Comparison of ENCODE assay signal across 7 mouse cellular contexts in genomic region chr5:38529724-38530428, GRCm38 (mm10). TPM values are rescaled to one million over a fixed set of nuclear protein-coding genes. Genes with fewer than 3 reads are reported as not detected.
A peak's percentile ranks its signal among the peaks of the same experiment; 100 is the strongest.
DNase-seq lines count a peak whose midpoint lies in the region; ATAC-seq and TF ChIP-seq lines count a peak whose summit lies in the region.

No protein-coding gene starts in this region.

- no peak overlapping the region for H3K4me2 ChIP-seq in lung, postnatal 0 days (replicated peaks; ENCODE audit: low read depth, low read length)
- H3K4me2 ChIP-seq in embryonic facial prominence, embryonic 11.5 days (ENCODE audit: low read depth, low read length), result no peak overlapping the region
- H3K4me2 ChIP-seq in liver, postnatal 0 days (ENCODE audit: low read depth, low read length), result no peak overlapping the region

- TF ChIP-seq EP300 in lung, postnatal 0 days (IDR thresholded peaks at IDR 0.05), result no peak
- TF ChIP-seq EP300 in liver, postnatal 0 days (IDR thresholded peaks at IDR 0.05; ENCODE audit: low read depth), result no peak

- no peak overlapping the region for H3K4me3 ChIP-seq in lung, postnatal 0 days (ENCODE audit: low read depth, low read length)
- H3K4me3 ChIP-seq in embryonic facial prominence, embryonic 11.5 days (ENCODE audit: low read depth, low read length), result no peak overlapping the region
- no peak overlapping the region for H3K4me3 ChIP-seq in liver, postnatal 0 days (ENCODE audit: low read depth, low read length)

- no peak overlapping the region for H3K9ac ChIP-seq in lung, postnatal 0 days (replicated peaks; ENCODE audit: low read depth)
- no peak overlapping the region for H3K9ac ChIP-seq in embryonic facial prominence, embryonic 11.5 days (replicated peaks; ENCODE audit: low read length)
- H3K9ac ChIP-seq in liver, postnatal 0 days (replicated peaks), result no peak overlapping the region

- no peaks in the 10 kb centered on the region for H3K9me3 ChIP-seq in lung, postnatal 0 days (ENCODE audit: low read length)
- no peaks in the 10 kb centered on the region for H3K9me3 ChIP-seq in embryonic facial prominence, embryonic 11.5 days (replicated peaks; ENCODE audit: control insufficient read depth, low read length)
- no peaks in the 10 kb centered on the region for H3K9me3 ChIP-seq in liver, postnatal 0 days (ENCODE audit: low read length)

- no peaks in the 10 kb centered on the region for H3K27me3 ChIP-seq in lung, postnatal 0 days (replicated peaks; ENCODE audit: insufficient read depth, low read length)
- H3K27me3 ChIP-seq in embryonic facial prominence, embryonic 11.5 days (ENCODE audit: control insufficient read depth, insufficient read depth, low read length), result no peaks in the 10 kb centered on the region
- H3K27me3 ChIP-seq in liver, postnatal 0 days (ENCODE audit: insufficient read depth, low read length), result no peaks in the 10 kb centered on the region

- WGBS in lung, postnatal 0 days, result 72% methylated on average over 6 of the region's 6 CpGs
- WGBS in embryonic facial prominence, embryonic 11.5 days, result 78% methylated on average over 6 of the region's 6 CpGs
- WGBS in liver, postnatal 0 days (ENCODE audit: insufficient replicate concordance), result 75% methylated on average over 6 of the region's 6 CpGs

- DNase-seq in lung, postnatal 0 days (ENCODE audit: low spot score), result peak; percentile 15
- no peak for DNase-seq in lung, postnatal 36 days
- DNase-seq in embryonic facial prominence, embryonic 11.5 days (ENCODE audit: low spot score), result peak; percentile 49
- no peak for DNase-seq in liver, postnatal 0 days
- no peak for DNase-seq in right cerebral cortex, postnatal 14 days
- no peak for DNase-seq in layer of hippocampus, adult 9-11 months
- DNase-seq in layer of hippocampus, postnatal 25 days (ENCODE audit: extremely low spot score in 1 of 2, low spot score in 1 of 2), result no peak

- H3K27ac ChIP-seq in lung, postnatal 0 days (ENCODE audit: low read length), result no peak overlapping the region
- H3K27ac ChIP-seq in embryonic facial prominence, embryonic 11.5 days (replicated peaks; ENCODE audit: low read depth, low read length), result no peak overlapping the region
- H3K27ac ChIP-seq in liver, postnatal 0 days (ENCODE audit: low read depth), result no peak overlapping the region

- peaks cover 61% of the 10 kb centered on the region for H3K36me3 ChIP-seq in lung, postnatal 0 days (ENCODE audit: insufficient read depth, low read length)
- H3K36me3 ChIP-seq in embryonic facial prominence, embryonic 11.5 days (replicated peaks; ENCODE audit: control insufficient read depth, insufficient read depth, low read depth, low read length), result peaks cover 24% of the 10 kb centered on the region
- H3K36me3 ChIP-seq in liver, postnatal 0 days (replicated peaks; ENCODE audit: insufficient read depth, low read length), result peaks cover 89% of the 10 kb centered on the region

- no peaks in the 10 kb centered on the region for H3K4me1 ChIP-seq in lung, postnatal 0 days (ENCODE audit: insufficient read depth, low read depth, low read length)
- H3K4me1 ChIP-seq in embryonic facial prominence, embryonic 11.5 days (ENCODE audit: control insufficient read depth, insufficient read depth, low read length), result no peaks in the 10 kb centered on the region
- H3K4me1 ChIP-seq in liver, postnatal 0 days (ENCODE audit: insufficient read depth), result no peaks in the 10 kb centered on the region

- no peak for ATAC-seq in lung, postnatal 0 days
- no peak for ATAC-seq in embryonic facial prominence, embryonic 11.5 days (replicated peaks; ENCODE audit: insufficient number of reproducible peaks, low FRiP score, low TSS enrichment, low read depth)
- ATAC-seq in liver, postnatal 0 days, result no peak

- TF ChIP-seq CTCF in lung, postnatal 0 days (IDR thresholded peaks at IDR 0.05), result peak; percentile 63
- peak; percentile 72 for TF ChIP-seq CTCF in liver, postnatal 0 days (IDR thresholded peaks at IDR 0.05; ENCODE audit: low read depth)

RNA-seq across cellular contexts. Expression of gene Slc2a9, which starts 26.9 kb away (rescaled TPM):
- polyA plus RNA-seq in lung, postnatal 0 days (2015; fragmentation: Nextera tagmentation; extraction: Ambion mirVana), result 2.2 and 2.4 TPM in 2 replicates
- 0.33 and 0.46 TPM in 2 replicates for polyA plus RNA-seq in embryonic facial prominence, embryonic 11.5 days (2014; fragmentation: Nextera tagmentation; extraction: Ambion mirVana)
- polyA plus RNA-seq in liver, postnatal 0 days (2015; fragmentation: Nextera tagmentation; extraction: Ambion mirVana), result 3.3 and 5.7 TPM in 2 replicates
- total RNA-seq in layer of hippocampus, postnatal 25 days (2021), result 1 to 10 TPM; 1.8 to 1.9 TPM

RNA-seq across cellular contexts. Expression of gene Wdr1, which starts 33.1 kb away (rescaled TPM):
- polyA plus RNA-seq in lung, postnatal 0 days (2015; fragmentation: Nextera tagmentation; extraction: Ambion mirVana), result 158 and 175 TPM in 2 replicates
- 227 and 231 TPM in 2 replicates for polyA plus RNA-seq in embryonic facial prominence, embryonic 11.5 days (2014; fragmentation: Nextera tagmentation; extraction: Ambion mirVana)
- polyA plus RNA-seq in liver, postnatal 0 days (2015; fragmentation: Nextera tagmentation; extraction: Ambion mirVana), result 56.1 and 60.7 TPM in 2 replicates
- total RNA-seq in layer of hippocampus, postnatal 25 days (2021), result 100 to 1,000 TPM; 217 TPM

Comparison
In these comparisons a context has a peak if more than half of its experiments do, and no peak if none do; other contexts are left out.
1. DNase-seq: peak in lung, postnatal 0 days (single experiment) and embryonic facial prominence, embryonic 11.5 days (single experiment); none in lung, postnatal 36 days (single experiment), liver, postnatal 0 days (single experiment), right cerebral cortex, postnatal 14 days (single experiment), layer of hippocampus, adult 9-11 months (single experiment) and layer of hippocampus, postnatal 25 days (0 of 2).